Mouse (Mus musculus) midbrain, embryonic 13.5 days (tissue): ENCODE data around the gene I830077J02Rik. TPM values are rescaled to one million over a fixed set of nuclear protein-coding genes. Genes with fewer than 3 reads are reported as not detected.

Experiments used
- ATAC-seq: fragments of 200-750 bp; cut with Nextera tagmentation; 2 replicates; pipeline ENCODE4 v1.8.0; 2017; ENCODE audit warnings: mild to moderate bottlenecking, moderate TSS enrichment, moderate library complexity
- H3K27ac ChIP-seq: fragments of 300-500 bp; sonication (generic); 2 replicates; pipeline ENCODE4 v1.5.1; 2015; ENCODE audit warnings: inconsistent platforms, mild to moderate bottlenecking, moderate library complexity
- H3K27me3 ChIP-seq: fragments of 300-500 bp; sonication (generic); 2 replicates; pipeline ENCODE4 v1.6.1; 2015; ENCODE audit warnings: mild to moderate bottlenecking, inconsistent platforms
- H3K36me3 ChIP-seq: fragments of 300-500 bp; sonication (generic); 2 replicates; pipeline ENCODE4 v1.6.1; 2015; ENCODE audit warnings: mild to moderate bottlenecking, inconsistent platforms
- H3K4me1 ChIP-seq: fragments of 300-500 bp; sonication (generic); replicated peaks from 2 replicates; pipeline ENCODE4 v1.6.1; 2015; ENCODE audit warnings: inconsistent platforms
- H3K4me2 ChIP-seq: fragments of 300-500 bp; sonication (generic); replicated peaks from 2 replicates; pipeline ENCODE4 v1.6.1; 2015; ENCODE audit warnings: moderate library complexity, mild to moderate bottlenecking, inconsistent platforms
- H3K4me3 ChIP-seq: fragments of 300-500 bp; sonication (generic); replicated peaks from 2 replicates; pipeline ENCODE4 v1.5.1; 2015; ENCODE audit warnings: mild to moderate bottlenecking, inconsistent platforms
- H3K9ac ChIP-seq: fragments of 300-500 bp; sonication (generic); replicated peaks from 2 replicates; pipeline ENCODE4 v1.6.1; 2015; ENCODE audit warnings: mild to moderate bottlenecking, inconsistent platforms
- H3K9me3 ChIP-seq: fragments of 300-500 bp; sonication (generic); 2 replicates; pipeline ENCODE4 v1.6.1; 2016; ENCODE audit warnings: mild to moderate bottlenecking, inconsistent platforms
- WGBS: fragments of 180-500 bp; shearing (Covaris S2); methylation state at CpG from one replicate; pipeline ENCODE4 v1.1.7; 2015; 5-methylcytosine and 5-hydroxymethylcytosine counted together
- polyA plus RNA-seq: library from polyadenylated mRNA; unstranded; fragments of >200 nt; fragmentation: Nextera tagmentation; extraction: Ambion mirVana; gene quantifications from 2 replicates; pipeline ENCODE4 v1.2.1, GENCODE M21; 2015

Gene I830077J02Rik
- polyA plus RNA-seq, 1 experiment from 2014 or later: 0.39 TPM

- 78% methylated on average over 4 of the region's 4 CpGs for WGBS
- H3K4me3 ChIP-seq: no peak overlapping the region
- no peak overlapping the region for H3K27ac ChIP-seq
- no peaks in the 10 kb centered on the region for H3K27me3 ChIP-seq
- ATAC-seq: no peak
- no peaks in the 10 kb centered on the region for H3K36me3 ChIP-seq
- no peak overlapping the region for H3K4me2 ChIP-seq
- H3K9ac ChIP-seq: no peak overlapping the region
- no peaks in the 10 kb centered on the region for H3K4me1 ChIP-seq
- H3K9me3 ChIP-seq: no peaks in the 10 kb centered on the region
Observed at GRCm38 (mm10) chr3:105890220-105890619, 42.2 kb downstream of the I830077J02Rik start.

GRCm38 (mm10) chr3:105888961-105889360, 43.5 kb downstream of the I830077J02Rik start:
- H3K4me3 ChIP-seq: no peak overlapping the region
- H3K27ac ChIP-seq: no peak overlapping the region
- no peak overlapping the region for H3K9ac ChIP-seq
- no peaks in the 10 kb centered on the region for H3K4me1 ChIP-seq
- no peak overlapping the region for H3K4me2 ChIP-seq
- H3K9me3 ChIP-seq: no peaks in the 10 kb centered on the region
- H3K27me3 ChIP-seq: no peaks in the 10 kb centered on the region
- no peaks in the 10 kb centered on the region for H3K36me3 ChIP-seq
- no peak for ATAC-seq
- 80% methylated on average over 3 of the region's 3 CpGs for WGBS

GRCm38 (mm10) chr3:105883111-105883510, 49.4 kb downstream of the I830077J02Rik start:
- no peak for ATAC-seq
- Histone ChIP-seq H3K4me1 (no peaks in the 10 kb centered on the region), H3K4me3 (no peak overlapping the region), H3K36me3 (no peaks in the 10 kb centered on the region), H3K27ac (no peak overlapping the region), H3K9me3 (no peaks in the 10 kb centered on the region), H3K4me2 (no peak overlapping the region), H3K27me3 (no peaks in the 10 kb centered on the region), H3K9ac (no peak overlapping the region)
- WGBS: 91% methylated on average over 2 of the region's 2 CpGs

GRCm38 (mm10) chr3:105882105-105882504, 50.4 kb downstream of the I830077J02Rik start:
- Histone ChIP-seq H3K9ac (no peak overlapping the region), H3K36me3 (no peaks in the 10 kb centered on the region), H3K27me3 (no peaks in the 10 kb centered on the region), H3K9me3 (no peaks in the 10 kb centered on the region), H3K4me3 (no peak overlapping the region), H3K4me2 (no peak overlapping the region), H3K27ac (no peak overlapping the region), H3K4me1 (no peaks in the 10 kb centered on the region)
- 93% methylated on average over 7 of the region's 7 CpGs for WGBS
- ATAC-seq: no peak

GRCm38 (mm10) chr3:105880419-105880818, 52.0 kb downstream of the I830077J02Rik start:
- Histone ChIP-seq H3K4me2 (no peak overlapping the region), H3K4me1 (no peaks in the 10 kb centered on the region), H3K27me3 (no peaks in the 10 kb centered on the region), H3K4me3 (no peak overlapping the region), H3K36me3 (no peaks in the 10 kb centered on the region), H3K27ac (no peak overlapping the region), H3K9ac (no peak overlapping the region), H3K9me3 (no peaks in the 10 kb centered on the region)
- no peak for ATAC-seq
- 80% methylated on average over 3 of the region's 3 CpGs for WGBS

GRCm38 (mm10) chr3:105878751-105879150, 53.7 kb downstream of the I830077J02Rik start:
- Histone ChIP-seq H3K9me3 (no peaks in the 10 kb centered on the region), H3K4me3 (no peak overlapping the region), H3K9ac (no peak overlapping the region), H3K4me1 (no peaks in the 10 kb centered on the region), H3K27ac (no peak overlapping the region), H3K4me2 (no peak overlapping the region), H3K27me3 (no peaks in the 10 kb centered on the region), H3K36me3 (no peaks in the 10 kb centered on the region)
- 89% methylated on average over 8 of the region's 8 CpGs for WGBS
- ATAC-seq: no peak

GRCm38 (mm10) chr3:105877919-105878318, 54.5 kb downstream of the I830077J02Rik start:
- no peak for ATAC-seq
- Histone ChIP-seq H3K4me3 (no peak overlapping the region), H3K27ac (no peak overlapping the region), H3K9ac (no peak overlapping the region), H3K4me2 (no peak overlapping the region), H3K36me3 (no peaks in the 10 kb centered on the region), H3K9me3 (no peaks in the 10 kb centered on the region), H3K27me3 (no peaks in the 10 kb centered on the region), H3K4me1 (no peaks in the 10 kb centered on the region)
- WGBS: 93% methylated on average over 2 of the region's 2 CpGs

GRCm38 (mm10) chr3:105877252-105877803, 55.1 kb downstream of the I830077J02Rik start:
- Histone ChIP-seq H3K27me3 (no peaks in the 10 kb centered on the region), H3K4me3 (no peak overlapping the region), H3K4me1 (0 out of 2 replicates have a peak, but pooled peaks cover under 1% of the 10 kb centered on the region), H3K9me3 (no peaks in the 10 kb centered on the region), H3K9ac (no peak overlapping the region), H3K36me3 (no peaks in the 10 kb centered on the region), H3K27ac (no peak overlapping the region), H3K4me2 (no peak overlapping the region)
- no peak for ATAC-seq
- 92% methylated on average over 6 of the region's 6 CpGs for WGBS

- H3K4me1 ChIP-seq: 0 out of 2 replicates have a peak, but pooled peaks cover 3% of the 10 kb centered on the region
- H3K4me2 ChIP-seq: no peak overlapping the region
- no peak overlapping the region for H3K4me3 ChIP-seq
- no peaks in the 10 kb centered on the region for H3K9me3 ChIP-seq
- no peak overlapping the region for H3K27ac ChIP-seq
- H3K27me3 ChIP-seq: no peaks in the 10 kb centered on the region
- no peak overlapping the region for H3K9ac ChIP-seq
- WGBS: 76% methylated on average over 5 of the region's 5 CpGs
- ATAC-seq: no peak
- H3K36me3 ChIP-seq: no peaks in the 10 kb centered on the region
Observed at GRCm38 (mm10) chr3:105876022-105876421, 56.4 kb downstream of the I830077J02Rik start.

Other genes with a start within 250 kb of the I830077J02Rik start
- 31.0 and 32.0 TPM in 2 replicates for gene Ddx20, start 245.1 kb downstream of the I830077J02Rik start, polyA plus RNA-seq
- 1.9 and 2.4 TPM in 2 replicates for gene Inka2, start 228.1 kb downstream of the I830077J02Rik start, polyA plus RNA-seq
- 74.3 and 76.1 TPM in 2 replicates for gene Rap1a, start 131.3 kb downstream of the I830077J02Rik start, polyA plus RNA-seq
- gene Adora3, start 61.8 kb downstream of the I830077J02Rik start, polyA plus RNA-seq: 0.24 TPM in 1 of 2 replicates, not detected in the other
- not detected in 2 replicates for gene Tmigd3, start 61.8 kb downstream of the I830077J02Rik start, polyA plus RNA-seq
- 107 TPM in 2 replicates for gene Wdr77, start 26.7 kb upstream of the I830077J02Rik start, polyA plus RNA-seq
- 541 and 556 TPM in 2 replicates for gene Atp5f1, start 27.4 kb upstream of the I830077J02Rik start, polyA plus RNA-seq
- gene Ovgp1, start 41.0 kb upstream of the I830077J02Rik start, polyA plus RNA-seq: 3.4 and 4.4 TPM in 2 replicates
- 1.8 and 3.3 TPM in 2 replicates for gene Pifo, start 82.0 kb upstream of the I830077J02Rik start, polyA plus RNA-seq
- gene Chil5, start 100.2 kb upstream of the I830077J02Rik start, polyA plus RNA-seq: not detected in 2 replicates
- 0.15 and 0.27 TPM in 2 replicates for gene Chia1, start 180.6 kb upstream of the I830077J02Rik start, polyA plus RNA-seq
- not detected in 2 replicates for gene Chil3, start 234.9 kb upstream of the I830077J02Rik start, polyA plus RNA-seq